Mouse (Mus musculus): Measurements from ENCODE around the gene Ttll9.

Gene Ttll9

DNA sequence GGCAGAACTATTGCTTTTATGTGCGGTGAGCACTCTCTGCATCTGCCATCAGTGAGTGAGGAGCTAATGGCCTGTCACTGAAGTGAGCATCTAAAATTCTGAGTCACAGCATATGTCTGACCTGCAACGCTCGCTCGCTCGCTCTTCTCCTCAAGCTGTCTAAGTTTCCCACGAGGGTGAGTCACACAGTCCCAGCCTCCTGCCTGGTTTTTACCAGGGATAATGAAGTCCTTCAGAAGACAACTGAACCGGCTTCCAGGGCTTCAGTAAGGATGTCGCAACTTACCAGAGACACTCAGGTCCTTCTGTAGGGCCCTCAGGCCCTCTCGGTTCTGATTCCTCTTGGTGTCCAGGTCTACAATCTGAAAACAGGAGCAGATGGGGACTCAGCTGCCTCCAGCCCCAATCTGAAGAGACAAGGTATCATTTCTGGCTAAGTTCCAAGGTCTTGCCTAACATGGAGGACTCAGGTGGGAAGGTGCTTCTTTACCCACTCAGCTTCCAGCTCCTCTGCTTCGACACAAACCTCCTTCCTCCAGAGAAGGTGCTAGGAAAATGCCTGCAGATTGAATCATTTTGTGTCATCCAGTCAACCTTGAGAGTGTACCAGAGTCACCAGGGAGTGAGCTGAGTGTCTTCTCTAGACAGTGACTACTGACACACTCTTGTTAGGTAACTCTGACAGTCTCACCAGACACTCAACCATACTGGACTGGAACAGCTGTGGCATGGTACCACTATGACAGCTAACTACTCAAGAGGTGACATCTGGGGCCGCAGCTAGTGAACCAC lies 51.6 kb downstream of the Ttll9 start:
- no peak for DNase-seq (ENCODE audit: low spot score in 2 of 2)

DNA sequence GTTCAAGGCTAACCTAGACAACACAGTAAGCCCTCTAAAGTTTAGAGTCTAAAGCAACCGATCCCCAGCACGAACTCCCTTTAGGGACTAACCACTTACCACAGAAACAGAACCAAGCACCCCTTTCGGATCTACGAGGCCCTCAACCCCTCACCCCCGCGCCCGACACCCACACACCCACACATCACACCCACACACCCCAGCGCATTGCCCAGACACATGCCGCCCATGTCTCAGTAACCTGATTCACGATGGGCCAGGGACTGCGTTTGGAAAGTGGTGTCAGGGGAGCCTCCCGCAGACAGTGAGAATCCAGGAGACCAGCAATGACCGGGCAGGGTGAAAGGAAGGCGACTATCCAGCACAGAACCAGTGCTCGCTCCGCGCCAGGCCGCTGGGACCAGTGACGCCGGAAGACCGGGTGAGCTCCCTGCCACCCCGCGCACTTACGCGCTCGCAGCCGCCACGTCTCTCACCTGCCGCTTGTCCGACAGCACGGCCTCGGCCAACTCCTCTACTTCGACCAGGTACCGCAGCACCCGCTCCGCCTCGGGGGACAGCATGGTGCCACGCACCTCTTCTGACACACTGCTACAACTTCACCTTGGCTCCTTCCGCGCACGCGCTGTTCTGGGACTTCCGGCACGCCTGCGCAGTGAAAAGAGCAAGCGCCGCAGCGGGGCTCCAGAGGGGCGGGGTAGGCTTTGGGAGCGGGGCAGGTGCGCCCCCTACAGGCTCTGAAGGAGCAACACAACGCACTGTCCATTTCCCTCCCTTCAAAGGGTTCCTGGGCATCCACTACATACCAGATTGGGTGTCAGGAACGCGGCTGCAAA lies 52.7 kb downstream of the Ttll9 start, which contains the start of gene Pdrg1:
TSS of gene Pdrg1 (minus strand) at position 670 of the 836 bp plus-strand sequence.
- DNase-seq (ENCODE audit: low spot score in 2 of 2) = peak; percentile 94 to 96

DNA sequence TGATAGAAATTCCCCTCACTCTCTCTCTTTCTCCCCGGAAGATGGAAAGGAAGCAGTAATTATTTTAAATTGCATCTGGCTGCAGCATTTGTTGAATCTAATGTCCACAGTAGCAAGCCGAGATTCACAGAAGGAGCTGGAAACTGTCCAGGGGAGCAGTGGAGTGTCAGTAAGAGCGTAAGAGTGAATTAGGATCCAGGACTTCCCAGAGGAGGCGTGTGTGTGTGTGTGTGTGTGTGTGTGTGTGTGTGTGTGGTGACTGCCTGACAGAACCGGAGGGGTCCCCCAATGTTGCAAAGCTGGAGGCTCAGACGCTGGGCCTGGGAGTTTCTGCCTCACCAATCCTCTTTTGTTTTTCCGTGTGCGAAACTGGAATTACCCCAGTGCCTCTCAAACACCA lies 53.5 kb downstream of the Ttll9 start:
- DNase-seq (ENCODE audit: low spot score in 2 of 2) = no peak

DNA sequence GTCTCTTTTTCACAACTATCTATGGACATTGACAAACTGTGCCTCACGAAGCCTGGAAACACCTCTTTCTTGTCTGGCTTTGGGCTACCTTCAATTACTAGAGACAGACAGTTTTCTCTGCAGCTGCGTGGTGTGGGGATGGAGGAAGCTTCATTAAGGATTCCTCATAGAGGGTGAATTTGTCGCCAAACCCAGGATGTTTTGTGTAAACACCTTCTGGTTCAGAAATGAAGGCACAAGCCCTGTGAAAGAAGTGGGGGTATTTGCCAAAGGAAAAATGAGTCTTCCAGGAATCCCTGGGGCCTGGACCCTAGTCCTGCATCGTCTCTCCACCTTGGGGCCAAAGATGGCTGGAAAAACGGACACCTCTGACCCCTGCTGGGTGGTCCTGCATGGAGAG lies 54.5 kb downstream of the Ttll9 start:
- DNase-seq (ENCODE audit: low spot score in 2 of 2) = no peak

DNA sequence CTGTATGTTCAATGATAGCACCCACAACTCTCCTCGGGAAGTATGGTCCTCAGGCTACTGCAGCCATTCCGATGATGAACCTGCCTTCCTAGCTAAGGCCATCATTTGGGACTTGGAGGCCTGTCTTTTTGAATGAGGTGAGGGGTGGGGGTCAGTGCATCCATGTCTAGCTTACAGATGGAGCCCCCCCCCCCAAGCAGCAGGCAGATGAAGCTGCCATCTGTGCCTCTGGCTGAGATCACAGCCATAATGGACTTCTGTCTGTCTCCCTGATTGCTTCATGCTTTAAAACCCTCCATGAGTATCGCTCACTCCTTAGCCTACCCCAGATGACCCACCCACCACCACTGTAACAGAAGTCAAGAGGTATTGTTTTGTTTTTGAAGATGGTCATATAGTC lies 57.1 kb downstream of the Ttll9 start:
- no peak for DNase-seq (ENCODE audit: low spot score in 2 of 2)

DNA sequence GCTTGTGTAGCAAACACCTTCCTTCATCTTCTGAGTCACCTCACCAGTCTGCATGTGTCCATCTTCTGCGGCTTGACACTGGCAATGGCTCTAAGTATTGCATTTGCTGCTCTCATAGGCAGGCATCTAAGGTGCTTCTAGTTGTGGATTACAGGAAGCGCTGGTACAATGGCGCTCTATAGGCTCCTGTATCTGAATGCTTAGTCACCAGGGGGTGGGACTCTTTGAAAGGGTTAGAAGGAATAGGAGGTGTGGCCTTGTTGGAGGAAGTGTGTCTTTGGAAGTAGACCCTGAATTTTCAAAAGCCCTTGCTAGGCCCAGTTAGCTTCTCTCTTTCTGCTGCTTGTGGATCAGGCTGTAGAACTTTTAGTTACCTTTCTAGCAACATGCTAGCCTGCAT lies 58.9 kb downstream of the Ttll9 start:
- DNase-seq (ENCODE audit: low spot score in 2 of 2) = no peak

DNA sequence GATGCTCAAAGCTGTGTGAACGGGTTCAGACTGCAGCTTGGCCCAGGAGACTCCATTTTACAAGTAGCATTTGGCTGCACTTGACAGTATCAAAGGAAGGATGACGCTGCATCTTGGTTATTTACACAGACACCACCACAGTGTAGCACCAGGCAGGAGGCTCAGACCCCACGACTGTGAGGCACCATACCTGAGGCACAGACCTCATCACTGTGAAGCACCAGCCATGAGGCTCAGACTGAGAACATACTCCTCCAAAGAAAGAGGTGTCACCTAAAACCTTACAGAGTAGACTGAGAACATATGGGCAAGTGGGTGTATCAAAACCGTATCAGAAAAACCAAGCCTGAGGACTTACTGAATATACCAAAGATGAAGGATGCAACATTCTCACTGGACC lies 60.6 kb downstream of the Ttll9 start:
- DNase-seq (ENCODE audit: low spot score in 2 of 2) = no peak

DNA sequence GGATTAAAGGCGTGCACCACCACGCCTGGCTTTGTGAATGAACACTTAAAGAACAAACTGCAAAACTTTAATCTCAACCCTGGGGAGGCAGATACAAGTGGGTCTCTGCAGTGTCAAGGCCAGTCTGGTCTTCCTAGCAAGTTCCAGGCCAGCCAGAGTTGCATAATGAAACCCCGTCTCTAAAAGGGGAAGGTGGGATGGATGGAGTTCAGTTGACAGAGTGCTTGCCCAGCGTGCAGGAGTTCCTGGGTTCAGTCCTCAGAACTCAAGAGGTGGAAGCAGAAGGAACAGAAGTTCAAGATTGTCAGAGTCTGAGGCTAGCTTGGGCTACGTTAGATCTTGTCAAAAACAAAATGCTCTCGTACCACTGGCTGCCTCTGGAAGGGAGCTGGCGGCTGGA lies 63.8 kb downstream of the Ttll9 start:
- DNase-seq (ENCODE audit: low spot score in 2 of 2) = no peak

DNA sequence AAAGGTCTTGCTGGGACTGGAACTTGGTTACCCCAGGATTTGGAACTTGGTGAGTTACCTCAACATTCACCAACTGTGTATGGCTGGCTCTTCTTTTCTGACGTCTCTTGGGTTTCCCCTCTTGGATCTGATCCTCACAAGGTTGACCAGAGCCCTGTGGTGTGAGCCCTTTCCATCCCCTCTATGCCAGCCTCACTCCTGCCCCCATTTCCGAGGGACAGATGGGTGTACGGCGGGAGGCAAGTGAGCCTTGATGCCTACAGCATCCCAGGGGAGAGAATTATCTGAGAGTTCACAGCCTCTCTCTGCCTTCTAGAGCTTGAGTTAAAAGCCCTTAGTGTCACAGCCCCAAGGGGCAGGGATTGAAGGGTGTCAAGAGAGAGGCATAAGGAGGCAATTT lies 65.2 kb downstream of the Ttll9 start:
- DNase-seq (ENCODE audit: low spot score in 2 of 2) = no peak

DNA sequence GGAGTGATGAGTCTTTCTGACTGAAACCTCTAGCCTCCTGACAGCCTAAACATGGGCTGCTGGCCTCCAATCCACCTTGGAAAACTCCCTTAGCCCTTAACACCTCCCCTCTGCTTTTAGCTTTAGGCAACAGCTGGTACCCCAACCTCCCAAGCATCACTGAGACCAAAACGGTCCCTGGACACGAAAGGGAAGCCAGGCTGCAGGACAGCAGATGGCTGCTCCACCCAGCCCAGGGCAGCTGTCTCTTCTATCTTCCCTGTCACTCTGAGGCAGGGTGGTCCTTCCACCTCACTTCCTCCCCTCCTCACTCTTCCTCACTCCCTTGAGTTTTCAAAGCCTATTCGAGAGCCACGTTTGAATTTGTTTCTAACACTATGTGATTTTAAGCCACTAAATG lies 68.1 kb downstream of the Ttll9 start:
- no peak for DNase-seq (ENCODE audit: low spot score in 2 of 2)

DNA sequence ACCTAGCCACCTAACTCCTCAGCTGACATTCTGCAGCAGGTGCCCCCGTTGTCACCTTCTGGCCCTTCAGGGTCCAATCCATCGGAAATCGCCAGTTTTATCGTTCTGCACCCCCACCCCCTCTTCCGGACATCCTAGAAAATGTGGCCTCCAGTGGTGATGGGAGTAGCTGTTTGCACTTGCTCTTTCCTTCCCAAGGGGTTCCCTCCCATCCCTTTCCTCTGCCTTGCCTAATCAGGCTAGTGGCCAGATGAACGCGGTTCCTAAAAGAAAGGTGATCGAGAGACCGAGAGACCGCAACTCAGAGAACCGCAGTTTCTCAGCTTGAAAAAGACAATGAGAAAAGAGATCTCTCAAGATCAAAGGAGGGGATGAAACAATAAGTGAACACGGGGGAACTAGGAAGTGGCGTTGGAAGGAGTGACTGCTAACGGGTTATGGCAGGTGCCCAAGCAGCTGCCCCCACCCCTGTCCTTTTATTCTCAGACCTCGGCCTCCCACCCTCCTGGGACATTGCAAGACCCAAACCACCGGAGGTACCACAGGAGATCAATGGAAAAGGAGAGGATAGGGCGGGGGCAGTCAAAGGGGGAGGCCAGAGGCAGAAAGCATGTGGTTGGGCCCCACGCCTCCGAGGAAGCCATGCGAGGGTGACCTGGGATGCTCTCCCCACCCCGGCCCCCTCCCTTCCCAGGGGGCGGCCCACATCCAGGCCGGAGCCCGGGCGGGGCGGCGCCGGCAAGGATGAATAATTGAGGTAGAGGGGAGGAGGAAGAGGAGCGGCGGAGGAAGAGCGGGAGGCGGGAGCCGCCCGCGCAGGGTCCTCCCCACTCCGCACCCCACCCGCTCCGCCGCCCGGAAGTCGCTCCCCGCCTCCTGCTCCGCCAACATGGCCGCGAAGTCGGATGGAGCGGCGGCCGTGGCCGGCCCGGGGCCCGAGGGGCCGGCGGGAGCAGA lies 69.1 kb downstream of the Ttll9 start, which contains the start of gene Xkr7:
TSS of gene Xkr7 (plus strand) at position 727 of the 957 bp plus-strand sequence.
- DNase-seq (ENCODE audit: low spot score in 2 of 2) = no peak

DNA sequence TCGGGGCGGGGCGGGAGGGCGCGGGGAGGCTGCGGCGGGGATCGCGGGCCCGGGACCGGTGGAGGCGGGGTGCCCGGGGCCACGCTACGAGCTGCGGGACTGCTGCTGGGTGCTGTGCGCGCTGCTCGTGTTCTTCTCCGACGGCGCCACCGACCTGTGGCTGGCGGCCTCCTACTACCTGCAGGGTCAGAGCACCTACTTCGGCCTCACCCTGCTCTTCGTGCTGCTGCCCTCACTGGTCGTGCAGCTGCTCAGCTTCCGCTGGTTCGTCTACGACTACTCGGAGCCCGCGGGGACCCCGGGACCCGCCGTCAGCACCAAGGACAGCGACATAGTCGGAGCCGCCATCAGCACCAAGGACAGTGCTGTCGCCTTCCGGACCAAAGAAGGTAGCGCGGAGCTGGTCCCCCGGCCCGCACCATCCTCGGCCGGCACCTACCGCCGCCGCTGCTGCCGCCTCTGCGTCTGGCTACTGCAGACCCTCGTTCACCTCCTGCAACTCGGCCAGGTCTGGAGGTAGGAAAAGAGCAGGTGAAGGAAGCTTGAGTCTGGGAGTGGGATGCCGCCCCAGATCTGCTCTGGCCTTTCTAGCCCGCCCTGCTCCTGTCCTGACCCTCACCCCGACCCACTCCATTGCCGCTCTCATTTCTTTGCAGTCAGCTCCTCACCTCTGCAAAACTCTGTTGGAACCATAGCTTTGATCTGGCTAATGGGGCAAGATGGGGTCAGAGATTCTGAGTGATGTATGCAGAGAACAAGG lies 70.0 kb downstream of the Ttll9 start:
- peak; percentile 46 to 75 for DNase-seq (ENCODE audit: low spot score in 2 of 2)

DNA sequence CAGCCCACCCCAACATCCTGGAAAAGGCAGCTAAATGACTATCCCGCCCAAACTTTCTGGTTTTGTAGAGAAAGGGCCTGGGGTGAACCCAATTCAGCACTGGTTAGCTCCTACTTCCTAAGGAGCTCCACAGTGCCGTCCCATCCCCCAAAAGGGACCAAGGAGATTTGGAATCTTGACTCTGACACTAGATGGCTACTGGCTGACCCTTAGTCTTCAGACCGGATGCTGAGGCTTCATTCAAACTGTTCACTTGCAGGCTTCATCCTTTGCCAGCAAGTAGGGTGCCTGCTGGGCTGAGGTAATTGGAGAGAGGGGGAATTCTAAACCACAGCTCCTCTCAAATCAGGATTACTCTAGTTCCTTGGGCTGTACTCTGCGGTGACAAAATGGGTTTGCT lies 70.7 kb downstream of the Ttll9 start:
- no peak for DNase-seq (ENCODE audit: low spot score in 2 of 2)

DNA sequence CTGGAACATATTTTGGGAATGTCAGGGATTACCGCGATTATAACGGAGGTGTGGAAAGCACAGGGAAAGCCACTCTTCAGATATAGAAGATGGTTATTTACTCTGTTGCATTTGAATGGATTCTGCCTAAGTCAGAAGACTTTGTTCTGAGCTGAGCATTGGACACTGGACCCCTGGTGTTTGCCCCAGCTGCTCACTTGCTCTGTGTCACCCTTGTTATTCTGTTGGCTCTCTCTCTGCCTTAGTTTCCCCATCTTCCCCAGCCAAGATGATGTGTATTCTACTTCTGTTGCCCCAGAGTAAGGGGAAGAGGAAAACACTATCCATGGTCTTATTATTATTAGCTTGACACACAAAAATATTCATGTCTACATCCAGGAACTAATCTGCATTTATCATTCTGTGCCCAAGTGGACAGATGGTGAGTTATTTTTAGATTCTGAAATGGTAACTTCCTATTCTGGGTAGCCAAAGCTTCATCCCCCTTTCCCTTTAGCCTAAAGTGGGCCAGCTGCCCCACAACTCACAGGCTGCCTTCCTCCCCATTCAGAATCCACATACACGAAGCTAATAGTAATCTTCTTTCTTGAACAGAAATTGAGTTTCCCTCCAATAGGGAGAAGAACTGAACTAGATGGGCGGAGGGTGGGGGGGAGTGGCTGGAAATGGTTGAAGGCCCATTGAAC lies 71.4 kb downstream of the Ttll9 start:
- no peak for DNase-seq (ENCODE audit: low spot score in 2 of 2)

DNA sequence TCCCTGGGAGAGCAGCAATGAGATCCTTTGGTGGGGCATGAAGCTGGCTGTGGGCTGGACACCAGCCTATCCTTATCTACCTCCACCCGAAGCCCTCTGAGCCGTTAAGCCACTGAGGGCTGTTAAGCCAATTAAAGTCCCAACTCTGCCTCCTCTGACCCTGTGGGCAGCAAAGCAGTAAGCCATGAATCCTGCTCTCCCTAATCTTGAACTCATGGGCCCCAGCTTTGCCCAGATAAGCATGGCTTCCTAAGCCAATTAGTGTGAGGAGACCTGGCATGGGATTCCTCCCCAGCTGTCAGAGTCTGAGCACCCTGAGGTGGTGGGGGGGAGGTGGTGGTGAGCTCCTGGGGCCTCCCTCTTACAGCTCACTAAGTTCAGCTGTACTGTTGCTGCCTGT lies 74.4 kb downstream of the Ttll9 start:
- DNase-seq (ENCODE audit: low spot score in 2 of 2) = no peak

DNA sequence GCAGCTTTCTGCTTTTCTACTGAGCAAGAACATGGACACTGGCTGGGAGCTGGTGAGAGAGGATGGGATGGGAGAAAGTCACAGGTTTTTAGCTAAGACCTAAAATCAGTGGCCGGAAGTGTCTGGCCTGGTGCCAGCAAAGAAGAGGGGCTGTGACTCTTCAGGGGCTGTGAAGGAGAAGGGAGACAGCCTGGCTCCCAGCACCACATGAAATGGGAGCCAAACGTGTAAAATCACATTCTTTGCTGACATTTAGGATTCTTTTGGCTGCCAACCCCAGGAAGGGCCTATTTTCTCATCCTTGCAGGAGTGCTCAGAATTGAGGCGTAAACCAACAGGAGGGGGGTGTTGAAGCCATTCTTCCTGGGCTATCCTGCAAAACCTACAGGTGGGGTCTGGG lies 81.6 kb downstream of the Ttll9 start:
- DNase-seq (ENCODE audit: low spot score in 2 of 2) = no peak

DNA sequence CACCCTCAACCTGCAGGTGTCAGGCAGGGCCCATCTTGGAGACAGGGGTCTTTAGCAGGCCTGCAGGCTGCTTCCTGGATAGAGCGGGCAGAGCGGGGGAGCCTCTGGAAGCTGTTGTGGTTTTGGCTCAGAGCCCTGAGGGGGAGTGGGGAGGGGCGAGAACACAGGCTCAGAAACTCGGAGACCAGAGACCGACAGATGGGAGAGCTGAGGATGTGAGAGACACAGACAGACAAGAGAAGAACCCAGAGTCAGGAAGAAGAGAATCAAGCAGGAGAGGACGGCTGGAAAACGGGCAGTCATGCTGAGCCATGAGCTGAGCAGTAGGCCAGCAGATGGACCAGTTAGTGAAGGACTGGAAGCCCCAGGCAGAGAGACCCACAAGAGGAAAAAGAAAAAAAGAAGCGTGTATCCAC lies 83.6 kb downstream of the Ttll9 start:
- no peak for DNase-seq (ENCODE audit: low spot score in 2 of 2)

DNA sequence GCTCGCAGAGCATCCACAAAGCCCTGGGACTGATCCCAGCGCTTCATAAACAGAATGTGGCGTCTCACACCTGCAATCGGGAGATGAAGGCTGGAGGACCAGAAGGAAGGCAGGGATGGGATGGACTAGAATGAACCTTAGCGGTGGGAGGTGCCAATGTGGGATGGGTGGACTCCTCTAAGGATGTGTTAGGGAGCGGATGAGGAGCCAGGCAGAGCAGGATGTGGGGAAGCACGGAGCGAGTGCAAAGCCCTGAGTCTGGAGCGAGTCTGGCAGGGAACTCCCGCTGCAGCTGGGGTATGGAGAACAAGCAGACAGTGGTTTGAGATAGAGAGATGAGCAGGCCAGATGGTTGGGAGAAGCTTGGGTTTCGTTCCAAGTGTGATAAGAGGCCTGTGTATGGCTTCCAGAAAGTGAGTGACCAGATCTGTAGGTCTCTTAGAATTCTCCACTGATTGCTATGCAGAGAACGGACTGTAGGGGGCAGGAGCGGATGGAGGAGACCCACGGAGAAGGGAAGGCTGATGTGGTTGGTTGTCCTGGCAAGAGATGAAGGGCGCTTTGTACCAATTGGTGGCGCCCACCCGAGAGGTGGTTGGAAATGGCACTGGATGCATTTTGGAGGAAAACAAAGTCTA lies 85.7 kb downstream of the Ttll9 start:
- DNase-seq (ENCODE audit: low spot score in 2 of 2) = peak in 1 of 2 experiments; percentile 15

DNA sequence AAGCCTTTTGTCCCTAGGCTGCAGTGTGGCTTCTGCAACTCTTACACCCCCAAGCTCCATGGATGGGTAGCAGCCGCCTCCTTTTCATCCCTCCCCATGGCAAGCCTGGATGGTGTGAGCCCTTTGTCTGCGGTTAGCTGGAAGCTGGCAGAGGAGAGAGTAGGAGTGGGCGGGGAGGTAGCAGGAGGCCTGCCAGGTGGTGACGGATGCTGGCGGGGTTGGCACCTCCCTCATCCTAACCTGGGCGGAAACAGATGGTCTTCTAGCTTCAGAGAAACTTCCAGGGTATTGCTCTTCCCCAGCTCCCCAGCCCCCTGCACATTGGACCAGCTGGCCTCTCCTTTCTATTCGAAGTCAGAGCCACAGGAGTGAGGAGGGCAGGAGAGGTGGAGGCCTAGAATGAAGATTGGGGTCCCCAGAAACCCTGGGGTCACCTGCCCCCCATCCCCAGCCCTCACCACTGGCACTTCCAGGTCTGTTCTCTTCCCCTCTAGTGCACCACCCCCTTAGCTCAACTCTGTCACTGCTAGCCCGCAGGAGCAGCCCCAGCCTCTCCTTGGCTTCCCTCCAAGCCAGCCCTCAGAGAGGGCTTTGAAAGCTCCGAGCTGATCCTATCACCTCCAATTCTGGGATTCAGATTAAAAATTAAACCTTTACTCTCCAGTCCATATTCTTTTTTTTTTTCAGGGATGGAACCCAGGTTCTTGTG lies 87.2 kb downstream of the Ttll9 start:
- DNase-seq (ENCODE audit: low spot score in 2 of 2) = no peak

Data from natural killer cell, adult 2 months (primary cell).